Mouse (Mus musculus) embryo, embryonic 11.5 days (tissue): Measurements from ENCODE around the gene Mst1r.

Experiments used
- DNase-seq: peaks from one replicate; pipeline ENCODE4 v3.0.0-alpha.2; 2012; ENCODE audit warnings: low read depth, low spot score

Gene Mst1r

GRCm38 (mm10) chr9:107914764-107915420, 8.2 kb downstream of the Mst1r start:
- DNase-seq = no peak

GRCm38 (mm10) chr9:107917895-107918608, 11.4 kb downstream of the Mst1r start:
- no peak for DNase-seq

- no peak for DNase-seq
Observed at GRCm38 (mm10) chr9:107918884-107919283, 12.2 kb downstream of the Mst1r start.

- no peak for DNase-seq
Observed at GRCm38 (mm10) chr9:107919441-107919840, 12.8 kb downstream of the Mst1r start.

GRCm38 (mm10) chr9:107923021-107923420, 16.3 kb downstream of the Mst1r start:
- DNase-seq = no peak

- no peak for DNase-seq
Observed at GRCm38 (mm10) chr9:107923956-107924355, 17.3 kb downstream of the Mst1r start.

GRCm38 (mm10) chr9:107925251-107925650, 18.6 kb downstream of the Mst1r start:
- DNase-seq = no peak

GRCm38 (mm10) chr9:107926920-107927420, 20.3 kb downstream of the Mst1r start:
- no peak for DNase-seq

- DNase-seq = no peak
Observed at GRCm38 (mm10) chr9:107927749-107928148, 21.1 kb downstream of the Mst1r start.

- no peak for DNase-seq
Observed at GRCm38 (mm10) chr9:107928169-107928568, 21.5 kb downstream of the Mst1r start, which contains the start of gene Actl11. Gene Actl11, plus strand, starts transcription at chr9:107928469.

- DNase-seq = no peak
Observed at GRCm38 (mm10) chr9:107932221-107932620, 25.5 kb downstream of the Mst1r start.

- no peak for DNase-seq
Observed at GRCm38 (mm10) chr9:107934146-107934545, 27.5 kb downstream of the Mst1r start.

GRCm38 (mm10) chr9:107935374-107935773, 28.7 kb downstream of the Mst1r start, which contains the start of gene Camkv:
Gene Camkv, plus strand, starts transcription at chr9:107935674.
- DNase-seq = no peak

- no peak for DNase-seq
Observed at GRCm38 (mm10) chr9:107935790-107936214, 29.1 kb downstream of the Mst1r start.

GRCm38 (mm10) chr9:107936215-107936822, 29.6 kb downstream of the Mst1r start:
- DNase-seq = no peak

GRCm38 (mm10) chr9:107936831-107937230, 30.2 kb downstream of the Mst1r start:
- DNase-seq = no peak

GRCm38 (mm10) chr9:107947241-107948194, 40.8 kb downstream of the Mst1r start:
- DNase-seq = no peak

GRCm38 (mm10) chr9:107949184-107949921, 42.7 kb downstream of the Mst1r start:
- DNase-seq = no peak

GRCm38 (mm10) chr9:107949922-107950235, 43.2 kb downstream of the Mst1r start, which contains the start of gene Traip:
Gene Traip, plus strand, starts transcription at chr9:107950136.
- DNase-seq = no peak
